Mouse (Mus musculus): Measurements from ENCODE around the gene Ghdc.

Ghdc gene

GRCm38 (mm10) chr11:100781763-100782475 lies 11.2 kb upstream of the Ghdc start:
- peak; percentile 91 for DNase-seq

- no peak for DNase-seq
Measured at GRCm38 (mm10) chr11:100780247-100780646, 9.5 kb upstream of the Ghdc start.

- no peak for DNase-seq
Measured at GRCm38 (mm10) chr11:100778069-100778468, 7.3 kb upstream of the Ghdc start.

- DNase-seq, result no peak
Measured at GRCm38 (mm10) chr11:100775921-100776320, 5.2 kb upstream of the Ghdc start.

GRCm38 (mm10) chr11:100774261-100774660 lies 3.5 kb upstream of the Ghdc start:
- DNase-seq, result no peak

DNA sequence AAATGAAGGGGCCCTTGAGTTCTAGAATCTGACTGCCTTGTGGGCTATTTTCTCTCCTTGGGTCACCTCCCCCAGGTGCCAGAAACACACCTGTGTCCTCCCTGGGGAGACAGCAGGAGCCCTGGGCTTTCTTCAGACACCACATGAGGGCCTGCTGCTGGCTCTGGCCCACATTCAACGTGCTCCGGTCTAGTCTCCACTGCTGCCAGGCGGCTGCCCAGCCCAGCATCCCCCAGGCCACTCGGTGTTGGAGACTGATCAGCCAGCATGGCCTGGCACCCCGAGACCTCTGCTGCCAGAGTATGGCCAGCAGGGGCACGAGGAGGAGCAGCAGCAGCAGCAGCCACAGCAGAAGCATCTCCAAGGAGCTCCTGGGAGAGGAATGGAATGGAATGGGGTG lies 777 bp downstream of the Ghdc start:
- DNase-seq, result no peak

- DNase-seq, result no peak
Measured at GRCm38 (mm10) chr11:100767871-100768270, 2.9 kb downstream of the Ghdc start.

DNA sequence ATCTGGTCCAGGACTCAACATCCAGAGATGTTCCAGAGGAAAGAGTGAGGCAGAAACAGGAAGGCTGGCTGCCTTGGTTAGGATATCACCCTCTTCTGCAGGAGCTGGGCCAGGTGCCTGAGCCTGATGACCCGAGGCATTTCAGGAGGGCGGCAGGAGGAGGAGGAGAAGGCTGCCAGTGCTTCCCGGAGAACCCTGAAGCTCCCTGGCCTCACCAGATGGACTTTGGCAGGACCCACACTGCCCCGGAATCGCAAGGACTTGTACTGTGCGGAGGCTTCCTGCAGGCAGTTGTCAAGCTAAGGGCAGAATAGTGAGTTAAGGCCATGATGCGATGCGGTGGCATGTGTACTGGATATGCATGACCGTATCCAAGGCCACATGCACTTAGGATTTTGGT lies 4.0 kb downstream of the Ghdc start:
- DNase-seq, result no peak

GRCm38 (mm10) chr11:100762831-100763230 lies 7.9 kb downstream of the Ghdc start, which contains the start of gene Hcrt:
Hcrt (minus strand) TSS chr11:100762931.
- DNase-seq, result no peak

DNA sequence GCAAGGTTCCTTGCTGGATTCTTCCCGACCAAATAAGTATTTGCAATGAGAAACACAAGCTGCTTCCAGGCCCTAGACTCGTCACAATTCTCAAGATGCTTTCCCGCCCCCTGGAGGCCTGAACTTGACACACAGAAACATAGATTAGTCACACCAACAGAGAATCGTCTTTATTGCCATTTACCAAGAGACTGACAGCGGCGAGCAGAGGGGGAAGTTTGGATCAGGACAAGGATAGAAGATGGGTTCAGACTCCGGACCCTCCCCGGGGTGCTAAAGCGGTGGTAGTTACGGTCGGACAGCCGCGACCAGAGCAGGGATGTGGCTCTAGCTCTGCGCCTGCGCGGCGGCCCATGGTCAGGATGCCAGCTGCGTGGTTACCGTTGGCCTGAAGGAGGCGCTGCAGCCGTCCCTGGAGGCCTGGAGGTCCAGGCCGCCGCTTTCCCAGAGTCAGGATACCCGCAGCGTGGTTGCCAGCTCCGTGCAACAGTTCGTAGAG lies 9.2 kb downstream of the Ghdc start:
- DNase-seq, result peak; percentile 99

DNA sequence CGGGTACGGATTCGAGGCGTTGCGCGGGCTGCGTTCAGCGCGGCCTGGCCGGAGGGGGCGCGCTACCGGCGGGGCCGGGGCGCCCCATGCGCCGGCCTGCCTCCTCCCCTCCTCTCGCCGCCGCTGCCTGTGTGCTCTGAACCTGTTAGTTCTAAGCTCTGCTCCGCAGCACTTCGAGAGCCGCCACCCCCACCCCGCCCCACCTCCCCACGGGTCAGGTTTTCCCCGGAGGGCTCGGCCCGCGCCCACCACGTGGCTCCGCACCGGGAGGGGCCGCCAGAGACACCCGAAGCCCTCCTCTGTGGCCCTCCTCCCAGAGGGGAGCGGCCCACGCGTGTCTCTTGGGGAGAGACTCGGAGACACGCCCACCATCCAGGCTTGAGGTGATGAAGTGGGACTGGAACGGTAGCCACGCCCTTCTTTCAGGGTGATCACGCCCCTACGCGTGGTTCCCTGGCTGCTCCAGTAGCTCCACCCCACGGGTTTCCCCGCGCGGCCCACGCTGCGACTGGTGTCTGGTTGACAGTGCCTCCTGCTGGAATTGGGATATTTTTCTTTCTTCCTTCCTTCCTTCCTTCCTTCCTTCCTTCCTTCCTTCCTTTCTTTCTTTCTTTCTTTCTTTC lies 11.0 kb downstream of the Ghdc start, which contains the start of gene Kcnh4:
Gene Kcnh4, minus strand, starts transcription at position 332 of the 623 bp plus-strand sequence.
- DNase-seq, result peak; percentile 95

GRCm38 (mm10) chr11:100758707-100759610 lies 11.8 kb downstream of the Ghdc start:
- DNase-seq, result peak; percentile 88

DNA sequence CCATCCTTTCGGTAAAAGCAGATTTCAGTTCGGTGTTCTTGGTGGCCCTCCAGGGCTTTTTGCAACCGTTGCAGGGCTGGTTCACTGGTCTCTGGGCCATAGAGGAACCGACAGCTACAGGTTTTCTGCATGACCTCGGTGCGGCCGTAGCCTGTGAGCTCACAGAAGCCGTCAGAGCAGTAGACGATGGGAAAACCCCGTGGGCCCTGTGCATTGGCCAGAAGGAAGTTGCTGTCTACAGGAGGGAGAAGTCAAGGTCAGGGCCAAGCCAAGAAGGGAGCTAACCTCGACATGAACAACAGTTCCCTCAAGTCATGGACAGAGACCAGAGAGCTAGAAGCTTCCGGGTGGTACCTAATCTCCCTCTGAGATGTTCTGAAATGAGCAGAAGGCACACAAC lies 13.2 kb downstream of the Ghdc start:
- DNase-seq, result peak; percentile 86

DNA sequence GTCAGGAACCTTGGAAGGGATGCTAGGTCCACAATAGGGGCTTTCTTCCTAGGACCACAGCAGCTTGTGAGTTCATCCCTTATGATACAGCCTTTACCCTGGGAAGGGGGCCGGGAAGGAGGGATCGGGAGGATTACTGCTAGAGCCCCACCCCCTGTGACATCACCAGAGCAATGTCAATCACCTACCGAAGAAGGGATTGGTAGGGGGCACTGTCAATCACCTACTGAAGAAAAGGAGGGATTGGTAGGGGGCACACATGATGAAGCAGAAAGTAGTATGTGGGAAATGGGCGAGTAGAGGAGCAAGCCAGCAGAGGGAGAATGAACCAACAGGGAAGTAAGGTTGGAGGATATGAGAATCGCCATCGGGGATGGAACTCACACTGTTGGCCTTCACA lies 14.3 kb downstream of the Ghdc start:
- no peak for DNase-seq

GRCm38 (mm10) chr11:100754693-100755057 lies 16.1 kb downstream of the Ghdc start:
- DNase-seq, result no peak

GRCm38 (mm10) chr11:100754021-100754692 lies 16.6 kb downstream of the Ghdc start:
- peak; percentile 87 for DNase-seq

DNA sequence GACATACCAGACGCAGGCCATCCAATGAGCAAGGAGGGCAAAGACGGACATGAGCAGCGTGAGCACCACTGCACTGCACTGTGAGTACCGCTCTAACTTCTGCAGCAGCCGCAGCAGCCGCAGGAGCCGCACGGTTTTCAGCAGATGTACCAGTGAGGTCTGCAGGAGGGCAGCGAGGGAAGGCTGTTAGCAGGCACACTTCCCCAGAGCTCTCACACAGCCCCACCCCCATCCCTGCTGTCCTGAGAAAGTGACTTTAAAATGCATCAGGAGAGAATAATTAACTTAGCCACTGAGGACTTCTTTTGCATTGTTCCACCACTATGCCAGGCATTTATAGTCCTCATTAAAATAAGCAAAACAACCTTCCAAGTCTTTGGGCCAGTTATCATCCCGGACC lies 18.5 kb downstream of the Ghdc start:
- DNase-seq, result no peak

GRCm38 (mm10) chr11:100750127-100750526 lies 20.6 kb downstream of the Ghdc start:
- DNase-seq, result no peak

GRCm38 (mm10) chr11:100749469-100749868 lies 21.3 kb downstream of the Ghdc start:
- no peak for DNase-seq

DNA sequence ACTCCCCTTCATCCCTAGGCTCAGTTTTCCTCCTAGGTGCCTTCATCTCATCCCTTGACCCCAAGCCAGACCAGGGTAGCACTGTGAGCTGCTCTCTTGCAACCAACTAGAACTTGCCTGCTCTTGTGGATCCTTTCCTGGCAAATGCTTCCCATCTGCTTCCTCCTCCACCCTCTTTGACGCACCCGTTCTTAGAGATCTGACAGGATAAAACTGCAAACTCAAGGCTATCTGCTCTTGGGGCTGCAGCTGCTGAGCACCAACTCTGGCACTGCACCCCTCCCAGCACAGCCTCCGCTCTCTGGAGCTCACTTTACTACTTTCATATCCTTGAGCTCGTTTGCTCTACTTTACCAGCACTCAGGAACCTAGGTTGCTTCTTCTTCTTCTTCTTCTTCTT lies 22.1 kb downstream of the Ghdc start:
- DNase-seq, result no peak

GRCm38 (mm10) chr11:100747114-100747513 lies 23.6 kb downstream of the Ghdc start:
- DNase-seq, result no peak

- no peak for DNase-seq
Measured at GRCm38 (mm10) chr11:100746546-100746945, 24.2 kb downstream of the Ghdc start.

- DNase-seq, result no peak
Measured at GRCm38 (mm10) chr11:100745085-100745484, 25.7 kb downstream of the Ghdc start.

Measured in heart, adult 11 months (tissue).